Mouse (Mus musculus): ENCODE measurements around the gene Gm20388. TPM values are rescaled to one million over a fixed set of nuclear protein-coding genes. Genes with fewer than 3 reads are reported as not detected.

The Gm20388 gene
- polyA plus RNA-seq, 1 experiment = 49.7 TPM

GRCm38 (mm10) chr8:121480411-121481031, 1569.9 kb downstream of the Gm20388 start:
- TF ChIP-seq CTCF (conservative IDR thresholded peaks at IDR 0.05; ENCODE audit: insufficient read depth, insufficient read length, low read depth, low read length) (no peak), POLR2A (IDR thresholded peaks at IDR 0.05; ENCODE audit: low read depth, low read length) (no peak)
- H3K4me1 ChIP-seq (ENCODE audit: control insufficient read depth, insufficient read depth, low read length) = no peaks in the 10 kb centered on the region
- H3K4me3 ChIP-seq (ENCODE audit: insufficient read depth, low read depth, low read length) = no peak overlapping the region
- no peaks in the 10 kb centered on the region for H3K27me3 ChIP-seq (replicated peaks; ENCODE audit: control insufficient read depth, insufficient read depth, low read length)
- H3K36me3 ChIP-seq (ENCODE audit: control insufficient read depth, insufficient read depth, low read length) = no peaks in the 10 kb centered on the region
- DNase-seq = no peak
- WGBS = 63% methylated on average over 26 of the region's 26 CpGs
- no peak overlapping the region for H3K27ac ChIP-seq (ENCODE audit: insufficient read depth, low read depth, low read length)

- 31% methylated on average over 23 of the region's 23 CpGs for WGBS
- H3K27me3 ChIP-seq (replicated peaks; ENCODE audit: control insufficient read depth, insufficient read depth, low read length) = no peaks in the 10 kb centered on the region
Measured at GRCm38 (mm10) chr8:121484072-121484782, 1573.6 kb downstream of the Gm20388 start.

DNA sequence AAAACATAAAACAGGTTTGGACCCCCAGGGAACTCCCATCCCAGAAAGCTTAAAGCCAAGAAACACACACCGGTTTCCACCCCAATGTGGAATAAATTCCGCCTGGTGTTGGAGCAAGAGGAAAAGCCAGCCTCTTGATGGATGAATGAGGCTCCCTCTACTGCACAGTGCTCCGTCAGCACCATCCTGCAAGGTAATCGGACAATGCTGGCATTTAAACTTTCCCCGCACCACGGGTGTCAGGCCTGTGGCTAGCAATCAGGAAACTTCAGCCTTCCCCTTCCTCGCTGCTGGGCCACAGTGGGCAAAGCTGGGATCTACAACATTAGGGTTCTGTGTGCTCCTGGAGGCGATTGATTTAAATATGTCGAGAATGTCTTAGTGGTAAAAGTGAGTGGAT, 1581.0 kb downstream of the Gm20388 start:
- Histone ChIP-seq H3K27ac (ENCODE audit: insufficient read depth, low read depth, low read length) (no peak overlapping the region), H3K36me3 (ENCODE audit: control insufficient read depth, insufficient read depth, low read length) (no peaks in the 10 kb centered on the region), H3K27me3 (replicated peaks; ENCODE audit: control insufficient read depth, insufficient read depth, low read length) (no peaks in the 10 kb centered on the region), H3K4me3 (ENCODE audit: insufficient read depth, low read depth, low read length) (no peak overlapping the region), H3K4me1 (ENCODE audit: control insufficient read depth, insufficient read depth, low read length) (no peaks in the 10 kb centered on the region)
- DNase-seq = no peak
- TF ChIP-seq POLR2A (IDR thresholded peaks at IDR 0.05; ENCODE audit: low read depth, low read length) (no peak), CTCF (conservative IDR thresholded peaks at IDR 0.05; ENCODE audit: insufficient read depth, insufficient read length, low read depth, low read length) (no peak)
- WGBS = 61% methylated on average over 9 of the region's 9 CpGs

More at GRCm38 (mm10) chr8:121484072-121484782, 1573.6 kb downstream of the Gm20388 start:
- DNase-seq = no peak
- Histone ChIP-seq H3K4me1 (ENCODE audit: control insufficient read depth, insufficient read depth, low read length) (no peaks in the 10 kb centered on the region), H3K27ac (ENCODE audit: insufficient read depth, low read depth, low read length) (no peak overlapping the region), H3K36me3 (ENCODE audit: control insufficient read depth, insufficient read depth, low read length) (no peaks in the 10 kb centered on the region), H3K4me3 (ENCODE audit: insufficient read depth, low read depth, low read length) (no peak overlapping the region)
- TF ChIP-seq POLR2A (IDR thresholded peaks at IDR 0.05; ENCODE audit: low read depth, low read length) = no peak

GRCm38 (mm10) chr8:121497621-121498020, 1587.0 kb downstream of the Gm20388 start:
- no peak for DNase-seq
- no peak overlapping the region for H3K4me3 ChIP-seq (ENCODE audit: insufficient read depth, low read depth, low read length)
- no peaks in the 10 kb centered on the region for H3K27me3 ChIP-seq (replicated peaks; ENCODE audit: control insufficient read depth, insufficient read depth, low read length)
- no peaks in the 10 kb centered on the region for H3K36me3 ChIP-seq (ENCODE audit: control insufficient read depth, insufficient read depth, low read length)
- TF ChIP-seq CTCF (conservative IDR thresholded peaks at IDR 0.05; ENCODE audit: insufficient read depth, insufficient read length, low read depth, low read length) (0 out of 2 replicates have a peak, but pooled peaks have one; percentile 2), POLR2A (IDR thresholded peaks at IDR 0.05; ENCODE audit: low read depth, low read length) (no peak)
- no peak overlapping the region for H3K27ac ChIP-seq (ENCODE audit: insufficient read depth, low read depth, low read length)
- WGBS = 93% methylated on average over 6 of the region's 6 CpGs
- no peaks in the 10 kb centered on the region for H3K4me1 ChIP-seq (ENCODE audit: control insufficient read depth, insufficient read depth, low read length)

GRCm38 (mm10) chr8:121511751-121512150, 1601.1 kb downstream of the Gm20388 start:
- H3K4me1 ChIP-seq (ENCODE audit: control insufficient read depth, insufficient read depth, low read length) = no peaks in the 10 kb centered on the region
- no peaks in the 10 kb centered on the region for H3K27me3 ChIP-seq (replicated peaks; ENCODE audit: control insufficient read depth, insufficient read depth, low read length)
- no peak overlapping the region for H3K27ac ChIP-seq (ENCODE audit: insufficient read depth, low read depth, low read length)
- TF ChIP-seq CTCF (conservative IDR thresholded peaks at IDR 0.05; ENCODE audit: insufficient read depth, insufficient read length, low read depth, low read length) (no peak), POLR2A (IDR thresholded peaks at IDR 0.05; ENCODE audit: low read depth, low read length) (no peak)
- H3K36me3 ChIP-seq (ENCODE audit: control insufficient read depth, insufficient read depth, low read length) = no peaks in the 10 kb centered on the region
- WGBS = 69% methylated on average over 9 of the region's 9 CpGs
- no peak overlapping the region for H3K4me3 ChIP-seq (ENCODE audit: insufficient read depth, low read depth, low read length)
- no peak for DNase-seq

GRCm38 (mm10) chr8:121513429-121513828, 1602.8 kb downstream of the Gm20388 start:
- TF ChIP-seq POLR2A (IDR thresholded peaks at IDR 0.05; ENCODE audit: low read depth, low read length) = no peak
- peak; percentile 99 for TF ChIP-seq CTCF (conservative IDR thresholded peaks at IDR 0.05; ENCODE audit: insufficient read depth, insufficient read length, low read depth, low read length)
- no peak overlapping the region for H3K4me3 ChIP-seq (ENCODE audit: insufficient read depth, low read depth, low read length)
- no peak overlapping the region for H3K27ac ChIP-seq (ENCODE audit: insufficient read depth, low read depth, low read length)
- 2% methylated on average over 12 of the region's 12 CpGs for WGBS
- no peaks in the 10 kb centered on the region for H3K4me1 ChIP-seq (ENCODE audit: control insufficient read depth, insufficient read depth, low read length)
- no peaks in the 10 kb centered on the region for H3K27me3 ChIP-seq (replicated peaks; ENCODE audit: control insufficient read depth, insufficient read depth, low read length)
- DNase-seq = peak; percentile 83
- H3K36me3 ChIP-seq (ENCODE audit: control insufficient read depth, insufficient read depth, low read length) = no peaks in the 10 kb centered on the region

DNA sequence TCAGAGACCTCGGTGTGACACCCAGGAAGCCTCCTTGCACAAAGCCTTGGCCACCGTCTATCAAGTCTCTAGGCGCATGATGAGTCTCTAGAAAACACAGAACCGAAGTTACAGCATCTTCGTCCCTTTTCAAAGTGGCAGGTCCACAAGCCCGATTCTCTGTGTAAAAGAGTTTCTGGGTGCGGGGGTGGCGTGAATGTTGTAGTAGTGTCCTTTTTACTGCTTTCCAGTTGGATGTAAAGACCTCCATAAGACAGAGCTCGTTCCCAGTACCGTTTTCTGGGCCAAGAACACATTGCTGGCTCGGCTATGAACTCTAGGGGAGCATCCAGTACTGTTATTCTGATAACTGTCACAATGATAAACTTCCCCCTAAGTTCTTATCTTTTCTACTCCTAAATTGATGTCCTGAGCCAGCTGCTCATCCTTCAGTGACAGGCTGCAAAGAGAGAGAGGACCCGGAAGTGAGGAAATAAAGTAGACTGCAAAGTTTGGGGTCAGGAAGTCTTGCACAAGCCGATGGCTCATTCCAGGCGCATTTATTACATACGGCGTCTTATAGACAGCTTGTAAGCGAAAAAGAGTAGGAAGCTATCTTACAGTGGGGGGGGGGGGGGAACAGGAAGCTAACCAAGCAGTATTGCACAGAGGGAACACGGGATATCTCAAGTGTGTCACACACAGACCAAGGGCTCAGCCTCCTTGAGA, 1614.6 kb downstream of the Gm20388 start:
- Histone ChIP-seq H3K4me3 (ENCODE audit: insufficient read depth, low read depth, low read length) (no peak overlapping the region), H3K27me3 (replicated peaks; ENCODE audit: control insufficient read depth, insufficient read depth, low read length) (no peaks in the 10 kb centered on the region), H3K4me1 (ENCODE audit: control insufficient read depth, insufficient read depth, low read length) (no peaks in the 10 kb centered on the region), H3K36me3 (ENCODE audit: control insufficient read depth, insufficient read depth, low read length) (no peaks in the 10 kb centered on the region), H3K27ac (ENCODE audit: insufficient read depth, low read depth, low read length) (no peak overlapping the region)
- WGBS = 63% methylated on average over 18 of the region's 18 CpGs
- no peak for TF ChIP-seq CTCF (conservative IDR thresholded peaks at IDR 0.05; ENCODE audit: insufficient read depth, insufficient read length, low read depth, low read length)
- no peak for TF ChIP-seq POLR2A (IDR thresholded peaks at IDR 0.05; ENCODE audit: low read depth, low read length)
- peak; percentile 31 for DNase-seq

All from kidney, adult 2 months (tissue).